Mouse (Mus musculus) adrenal gland, adult (tissue): Measurements from ENCODE around the gene St6galnac3.
A peak's percentile ranks its signal among the peaks of the same experiment; 100 is the strongest.

Source experiments
- DNase-seq, 2 experiments: peaks; one replicate each; pipeline ENCODE4 v3.0.0; 2022 to 2023; ENCODE audit warnings: low spot score in 1 of 2; ENCODE audit not compliant: inconsistent age in 2 of 2

Gene St6galnac3

DNA sequence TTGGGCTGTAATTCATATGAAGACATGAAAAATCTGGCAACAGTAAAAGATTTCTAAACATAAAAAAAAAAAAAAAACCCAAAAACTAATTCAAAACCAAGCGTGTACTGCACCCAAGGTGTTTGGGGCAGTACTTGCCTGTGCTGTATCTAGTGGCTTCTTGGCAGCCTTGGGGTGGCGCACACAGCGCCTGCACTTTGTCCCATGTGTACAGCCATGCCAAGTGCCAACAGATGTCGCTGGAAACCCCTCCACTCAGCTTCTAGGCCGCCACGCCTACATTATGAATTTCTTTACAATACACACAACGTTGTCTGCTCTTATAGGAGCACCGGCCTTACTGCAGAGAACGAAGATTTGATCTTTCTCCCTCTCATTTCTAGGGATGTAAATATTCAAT, 130.4 kb downstream of the St6galnac3 start:
- no peak for DNase-seq

DNA sequence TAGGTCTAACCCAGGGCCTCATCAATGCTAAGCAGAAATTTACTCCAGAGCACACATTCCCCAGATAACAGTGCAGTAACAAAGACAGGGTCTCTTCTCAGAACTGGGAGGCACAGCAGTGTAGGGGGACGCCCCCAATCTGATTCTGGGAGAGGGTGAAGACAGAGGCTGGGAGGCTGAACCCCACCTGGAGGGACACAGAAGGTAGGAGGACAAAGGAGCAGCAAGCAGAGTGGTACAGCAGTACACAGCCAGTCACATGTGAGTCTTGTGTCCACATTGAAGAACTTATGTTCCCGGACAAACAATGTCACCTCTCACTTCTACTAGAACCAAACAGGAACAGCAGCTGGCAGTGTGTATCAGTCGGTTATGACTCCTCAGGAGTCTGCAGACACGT, 131.0 kb downstream of the St6galnac3 start:
- DNase-seq: no peak

DNA sequence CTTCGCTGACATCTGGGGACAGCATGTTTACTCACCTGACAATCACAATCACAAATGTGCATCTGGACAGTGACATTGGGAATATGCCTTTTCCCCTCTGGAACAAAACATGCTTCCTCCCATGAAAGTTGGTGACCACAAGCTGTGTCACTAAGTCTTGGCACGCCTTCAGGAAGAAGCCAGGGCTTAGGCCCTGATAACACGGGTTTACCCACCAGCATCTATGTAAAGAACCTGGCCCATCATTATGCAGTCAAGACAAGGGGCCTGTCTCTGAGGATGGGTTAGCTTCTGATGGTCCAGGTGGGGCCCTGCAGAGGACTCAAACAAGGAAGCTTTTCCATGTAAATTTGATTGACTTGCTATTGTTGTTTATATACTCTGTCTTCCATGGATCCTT, 131.9 kb downstream of the St6galnac3 start:
- DNase-seq: no peak

DNA sequence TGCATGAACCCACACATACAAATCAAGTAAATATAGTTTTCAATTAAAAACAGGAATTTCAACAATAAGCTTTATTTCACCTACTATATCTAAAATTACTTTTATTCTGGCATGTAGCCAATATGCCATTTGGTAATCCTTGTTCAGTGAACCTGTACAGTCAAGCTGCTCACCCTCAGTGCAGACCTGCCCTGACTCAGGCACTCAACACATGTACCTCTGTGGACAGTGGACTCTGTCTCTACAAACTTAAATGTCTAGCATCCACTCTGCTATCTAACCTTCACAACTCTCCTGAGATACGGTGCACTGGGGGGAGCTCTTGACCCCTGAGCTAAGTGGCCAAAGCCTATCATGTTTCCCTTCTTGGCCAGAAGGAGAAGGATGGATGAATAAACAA, 137.4 kb downstream of the St6galnac3 start:
- DNase-seq: no peak

DNA sequence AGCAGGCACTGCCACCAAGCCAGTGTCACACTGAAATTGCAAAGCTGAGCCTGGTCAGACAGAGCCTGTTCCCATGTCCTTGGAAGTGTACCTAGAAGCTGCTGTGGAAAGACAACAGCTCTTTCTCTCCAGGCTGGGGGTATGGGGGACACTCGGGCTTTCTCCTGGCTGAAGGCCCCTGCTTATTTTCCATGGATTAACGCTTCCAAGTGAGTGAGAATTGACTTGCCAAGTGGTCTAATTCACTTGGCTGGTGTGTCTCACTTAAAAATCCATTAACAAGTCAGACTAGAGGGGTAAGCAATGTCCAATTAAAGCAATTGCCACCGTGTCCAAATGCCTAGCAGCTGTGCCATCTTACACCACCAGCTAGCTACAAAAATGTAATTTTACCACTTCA, 140.1 kb downstream of the St6galnac3 start:
- DNase-seq: no peak

DNA sequence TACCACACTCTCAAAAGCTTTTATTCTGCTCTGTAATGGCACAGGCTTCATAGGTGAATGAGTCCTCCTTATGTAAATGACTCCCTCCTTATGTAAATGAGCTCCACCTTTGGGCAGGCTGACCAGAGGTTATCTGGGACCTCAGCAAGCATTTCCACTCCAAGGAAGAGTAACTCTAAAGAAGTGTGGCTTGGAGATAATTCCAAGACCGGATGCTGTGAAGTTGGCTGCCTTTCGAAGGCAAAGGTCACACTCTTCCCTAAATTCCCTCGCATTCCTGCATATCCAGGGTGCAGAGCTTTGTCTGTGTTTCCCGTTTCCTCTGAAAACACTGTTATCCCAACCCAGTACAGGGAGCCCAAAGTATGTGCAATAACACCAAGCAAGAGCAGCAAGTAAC, 142.9 kb downstream of the St6galnac3 start:
- DNase-seq: no peak

DNA sequence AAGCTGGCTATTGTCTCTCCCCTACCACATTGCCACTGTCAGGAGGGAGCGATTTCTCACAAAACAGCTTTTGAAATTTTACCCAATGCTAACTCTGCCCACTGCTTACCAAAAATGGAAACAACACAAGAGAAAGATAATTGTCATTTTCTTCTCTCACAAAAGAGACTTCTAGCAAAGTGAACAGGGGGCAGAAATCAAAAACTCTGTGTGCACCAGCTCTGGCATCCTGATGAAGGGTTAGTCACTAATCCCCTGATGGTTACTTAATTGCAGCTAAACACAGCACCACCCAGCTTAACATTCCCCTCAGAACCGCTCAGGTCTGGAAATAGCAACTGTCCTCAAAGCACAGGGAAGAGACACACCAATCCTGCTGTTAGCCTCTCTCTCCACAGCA, 144.3 kb downstream of the St6galnac3 start:
- no peak for DNase-seq

DNA sequence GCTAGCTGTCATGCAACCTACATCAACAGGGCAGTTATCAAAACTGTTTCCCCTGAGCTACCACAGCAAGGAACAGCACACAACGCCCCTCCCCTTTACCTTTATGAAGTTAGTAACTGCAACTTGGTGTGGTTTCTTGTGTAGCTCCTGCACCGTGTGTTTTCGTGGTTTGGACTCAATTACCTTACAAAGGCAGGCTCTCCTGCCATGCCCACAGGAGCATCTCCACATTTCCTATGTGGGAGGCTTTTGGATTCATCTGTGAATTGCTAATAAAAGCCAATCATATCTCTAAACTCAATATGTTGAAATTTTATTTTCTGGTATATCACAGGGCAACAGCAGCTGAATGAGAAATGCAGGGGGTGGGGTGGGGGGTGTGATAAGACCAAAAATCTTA, 144.8 kb downstream of the St6galnac3 start:
- DNase-seq: no peak

DNA sequence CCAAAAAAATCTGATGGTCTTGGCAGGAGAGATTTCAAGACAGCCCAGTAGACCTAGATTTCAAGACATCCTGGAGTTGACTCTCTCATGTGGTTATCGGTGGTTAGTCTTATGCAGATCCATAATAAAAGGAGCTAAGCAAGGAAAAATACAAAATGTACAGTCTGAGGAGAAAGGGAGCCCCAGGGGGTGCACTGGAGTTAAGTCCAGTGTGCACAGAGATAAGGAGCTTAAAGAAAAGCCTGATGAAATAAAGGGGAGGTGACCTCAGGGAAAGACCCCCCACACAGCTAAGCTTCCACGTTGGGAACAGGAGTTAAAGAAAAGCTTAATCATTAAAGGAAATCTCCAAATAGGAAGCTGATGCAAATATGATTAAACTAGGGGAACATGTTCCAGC, 147.7 kb downstream of the St6galnac3 start:
- no peak for DNase-seq

DNA sequence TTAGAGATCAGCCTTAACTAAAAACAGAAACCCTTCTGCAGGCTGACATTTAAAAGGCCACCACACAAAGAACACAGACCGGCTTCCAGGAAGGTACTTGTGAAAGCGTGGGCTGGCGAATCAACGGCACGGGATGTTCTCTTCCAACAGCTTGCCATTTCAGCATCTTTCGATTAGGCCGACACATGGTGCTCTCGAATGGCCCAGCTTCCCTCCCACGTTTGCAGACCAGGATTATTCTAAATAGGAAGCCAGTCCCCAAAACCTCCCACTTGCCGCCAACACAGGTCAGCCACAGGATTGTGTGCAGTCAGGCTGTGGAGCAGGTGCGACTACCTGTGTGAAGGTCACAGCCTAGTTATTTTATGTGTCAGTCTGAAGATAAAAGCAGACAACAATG, 153.8 kb downstream of the St6galnac3 start:
- DNase-seq: peak; percentile 11 to 36

DNA sequence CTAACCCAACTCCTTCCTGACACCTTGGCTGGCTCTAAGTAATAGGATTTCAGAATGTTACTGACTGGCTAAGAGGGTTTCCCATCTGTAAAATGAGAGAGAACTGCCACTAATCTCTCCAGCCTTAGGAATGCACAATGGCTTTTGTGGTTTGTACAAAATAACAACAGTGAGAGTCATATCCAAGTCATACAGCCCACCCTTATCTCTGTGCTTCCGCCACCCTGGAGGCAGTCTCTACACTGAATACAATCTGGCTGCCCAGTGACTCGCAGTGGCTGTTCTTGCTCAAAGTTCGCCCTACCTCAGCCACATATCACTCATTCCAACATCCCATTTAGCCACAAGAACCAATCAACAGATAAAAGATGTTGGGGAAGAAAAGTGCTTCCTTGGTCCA, 156.2 kb downstream of the St6galnac3 start:
- DNase-seq: no peak

DNA sequence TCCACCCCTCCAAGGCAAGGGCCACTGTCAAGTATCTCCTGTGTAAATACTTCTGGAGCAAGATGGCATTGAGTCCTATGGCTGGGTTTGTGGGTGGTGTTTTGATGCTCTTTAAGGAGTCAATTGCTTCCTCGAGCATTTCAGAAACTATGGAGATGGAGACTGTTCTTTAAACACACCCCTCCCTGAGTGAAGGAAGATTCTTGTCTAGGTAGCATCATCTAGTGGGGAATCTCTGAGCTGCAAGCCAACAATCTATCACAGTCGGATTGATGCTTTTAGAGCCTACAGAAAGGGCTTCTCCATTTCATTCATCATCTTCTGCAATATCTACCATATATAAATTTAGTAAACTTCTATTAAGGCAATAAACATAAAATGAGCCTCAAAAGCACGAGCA, 157.1 kb downstream of the St6galnac3 start:
- no peak for DNase-seq

DNA sequence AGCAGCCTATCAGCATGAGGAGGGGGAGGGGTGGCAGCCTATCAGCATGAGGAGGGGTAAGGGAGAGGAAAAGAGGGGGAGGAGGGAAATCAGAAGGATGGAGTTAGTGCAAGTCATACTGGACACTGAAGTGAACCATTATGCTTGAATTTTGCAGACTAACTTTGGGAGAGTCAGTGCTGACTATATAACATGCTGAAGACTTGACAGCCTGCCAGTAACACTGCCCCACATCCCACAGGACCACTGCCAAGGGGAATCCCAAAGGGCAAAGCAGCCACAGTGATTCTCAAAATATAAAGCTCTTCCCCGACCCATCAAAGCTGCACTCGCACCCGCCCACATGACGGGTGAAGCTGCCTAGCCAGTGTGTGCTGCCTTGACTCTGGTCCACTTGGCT, 157.5 kb downstream of the St6galnac3 start:
- DNase-seq: no peak

DNA sequence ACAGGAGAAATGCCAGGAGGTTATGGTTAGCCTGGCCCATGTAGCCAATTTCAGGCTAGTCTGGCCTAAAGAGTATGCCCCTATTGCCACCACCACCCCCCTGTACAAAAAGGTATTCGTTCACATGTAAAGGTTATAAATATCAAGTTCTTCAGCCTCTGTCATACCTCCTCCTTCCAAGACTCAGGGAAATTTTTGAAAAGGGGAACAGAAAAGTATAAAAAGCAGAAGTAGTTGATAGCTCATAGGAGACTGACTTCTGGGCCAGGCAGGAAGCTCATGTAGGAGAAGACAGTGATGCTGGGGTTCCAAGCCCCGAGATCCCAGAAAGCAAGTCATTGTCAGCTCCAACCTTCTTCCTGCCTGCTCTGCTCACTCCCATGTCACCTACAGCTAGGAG, 158.9 kb downstream of the St6galnac3 start:
- no peak for DNase-seq

DNA sequence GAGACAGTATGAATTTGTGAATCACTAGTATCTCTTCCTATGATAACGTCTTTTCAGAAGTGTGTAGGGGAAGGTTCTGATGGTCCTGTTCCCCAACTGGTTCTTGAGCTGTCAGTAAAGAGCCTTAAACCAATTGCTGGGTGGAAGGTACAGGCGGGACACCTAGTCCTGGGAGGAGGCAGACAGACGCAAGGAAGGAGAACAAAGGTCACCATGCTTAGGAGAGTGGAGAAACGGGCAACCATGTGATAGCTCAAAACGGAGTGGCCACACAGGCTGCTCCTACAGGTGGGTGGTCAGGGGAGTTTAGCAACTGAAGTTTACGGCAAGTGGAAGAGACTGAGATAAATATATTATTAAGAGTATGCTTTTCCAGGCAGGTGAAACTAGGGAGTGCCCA, 164.1 kb downstream of the St6galnac3 start:
- no peak for DNase-seq

DNA sequence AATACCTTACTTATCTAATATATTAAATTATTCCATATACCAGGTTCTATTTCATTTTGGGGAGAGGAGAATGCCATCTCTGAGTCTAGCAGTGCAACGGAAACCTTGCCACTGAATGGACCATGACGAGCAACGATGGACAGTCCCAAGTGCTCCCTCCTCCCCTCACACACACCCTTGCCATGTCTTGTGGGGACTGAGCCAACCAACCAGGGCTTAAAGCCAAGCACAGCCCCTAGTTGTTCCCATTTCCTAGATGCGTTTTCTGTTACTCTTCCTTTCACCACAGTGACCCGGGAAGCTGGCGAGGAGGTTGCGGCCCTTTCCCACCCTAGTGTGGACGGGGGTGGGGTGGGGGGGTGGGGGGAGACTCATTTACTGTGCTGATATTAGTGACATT, 165.4 kb downstream of the St6galnac3 start:
- DNase-seq: no peak

DNA sequence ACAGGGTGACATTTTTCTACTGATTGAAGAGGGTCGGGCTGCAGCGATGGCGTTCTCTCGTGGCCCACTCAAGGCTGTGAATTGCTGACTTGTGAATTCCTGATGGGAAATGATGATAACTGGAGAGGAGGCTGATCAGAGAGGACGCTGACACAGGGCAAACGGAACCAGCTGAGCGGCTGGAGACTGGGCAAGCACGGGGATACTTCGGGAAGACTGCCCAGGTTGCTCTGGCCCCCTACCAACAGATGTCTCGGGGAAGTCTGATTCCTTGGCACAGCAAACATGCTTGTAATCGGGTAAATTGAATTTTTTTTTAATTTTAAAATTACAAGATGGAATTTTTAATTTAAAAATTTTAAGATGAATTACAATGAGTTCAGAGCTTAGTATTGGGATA, 168.4 kb downstream of the St6galnac3 start:
- DNase-seq: no peak

DNA sequence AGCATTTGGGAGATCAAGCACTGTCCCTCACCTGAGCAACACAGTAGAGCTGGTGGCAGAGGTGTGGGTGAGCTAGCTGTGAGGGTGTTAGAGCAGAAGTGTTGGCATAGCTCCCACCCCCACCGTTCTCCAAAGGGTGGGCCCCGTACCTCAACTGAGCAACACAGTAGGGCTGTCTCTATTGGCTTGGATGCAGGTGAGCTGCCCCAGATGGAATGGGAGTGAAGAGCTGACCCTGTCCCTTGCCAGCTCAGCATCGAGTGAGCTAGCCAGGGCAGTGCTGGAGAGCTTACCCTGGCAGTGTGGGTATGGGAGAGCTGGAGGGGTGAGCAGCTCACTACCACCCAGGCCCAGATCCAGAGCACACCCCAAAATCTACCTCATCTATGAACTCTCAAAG, 171.3 kb downstream of the St6galnac3 start:
- no peak for DNase-seq

DNA sequence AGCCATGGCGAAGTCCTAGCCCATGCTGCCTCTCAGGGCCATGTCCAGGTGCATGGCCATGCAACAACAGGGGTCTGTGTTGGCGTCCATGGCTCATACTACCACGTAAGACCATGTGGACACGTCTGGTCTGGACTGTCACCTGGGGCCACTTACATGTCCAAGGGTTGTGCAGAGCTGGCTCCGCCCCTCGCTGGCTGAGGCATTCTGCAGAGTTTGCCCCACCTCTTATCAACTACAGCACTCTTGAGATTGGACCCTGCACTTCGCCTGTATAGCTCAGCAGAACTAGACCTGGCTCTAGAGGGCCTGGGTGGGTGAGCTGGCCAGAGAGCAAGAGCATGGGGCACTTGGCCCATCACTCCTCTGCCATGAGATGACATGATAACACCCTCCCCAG, 171.7 kb downstream of the St6galnac3 start:
- DNase-seq: no peak

DNA sequence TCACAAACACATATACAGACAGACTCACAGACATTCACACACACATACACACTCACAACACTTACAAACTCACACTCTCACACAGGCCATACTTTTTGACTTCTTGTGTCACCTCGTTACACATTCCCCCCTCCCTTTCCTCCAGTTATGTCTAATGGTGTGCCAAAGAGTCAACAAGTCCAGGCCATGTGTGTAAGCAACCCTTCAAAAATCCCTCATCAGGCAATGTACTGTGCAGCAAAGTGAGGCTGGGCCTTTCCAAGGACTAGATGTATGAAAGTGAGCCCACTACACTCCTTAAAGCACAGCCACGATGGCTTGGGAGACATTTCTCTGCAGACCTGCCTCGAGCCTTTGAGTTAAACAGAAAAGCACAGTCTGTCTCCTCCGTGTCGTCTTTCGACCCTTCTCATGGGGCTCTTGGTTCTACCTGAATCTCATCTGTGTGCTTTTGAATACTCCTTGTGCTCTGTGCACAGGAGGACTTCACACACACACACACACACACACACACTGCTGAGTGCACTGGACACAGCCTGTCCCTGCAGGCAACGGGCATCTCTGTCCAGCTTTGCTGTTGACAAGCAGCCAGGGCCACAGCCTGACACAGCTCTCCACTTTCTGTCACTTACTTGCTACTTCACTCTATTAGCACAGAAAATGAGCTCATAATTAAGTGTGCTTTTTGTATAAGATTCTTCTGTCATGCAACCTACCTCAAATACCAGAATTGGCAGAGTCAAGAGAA, 177.9 kb downstream of the St6galnac3 start:
- DNase-seq: no peak

DNA sequence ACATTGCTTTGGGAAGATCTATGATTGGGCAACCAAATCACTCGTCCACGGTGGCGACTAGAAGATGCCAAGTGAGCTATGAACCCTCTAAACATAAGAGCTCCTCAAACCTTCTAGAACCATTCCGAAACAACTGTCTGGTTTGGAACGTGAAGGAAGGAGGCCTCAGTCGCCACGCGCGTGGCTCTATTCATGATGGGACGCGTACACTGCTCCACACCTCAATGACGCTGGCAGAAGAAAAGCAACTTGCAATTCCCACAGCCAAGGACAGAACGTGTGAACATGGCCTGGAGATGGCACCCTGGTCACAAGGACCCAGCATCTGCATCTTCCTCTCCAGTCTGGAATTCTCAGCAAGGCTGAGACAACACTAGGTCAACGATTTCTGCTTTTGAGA, 185.1 kb downstream of the St6galnac3 start:
- DNase-seq: no peak

DNA sequence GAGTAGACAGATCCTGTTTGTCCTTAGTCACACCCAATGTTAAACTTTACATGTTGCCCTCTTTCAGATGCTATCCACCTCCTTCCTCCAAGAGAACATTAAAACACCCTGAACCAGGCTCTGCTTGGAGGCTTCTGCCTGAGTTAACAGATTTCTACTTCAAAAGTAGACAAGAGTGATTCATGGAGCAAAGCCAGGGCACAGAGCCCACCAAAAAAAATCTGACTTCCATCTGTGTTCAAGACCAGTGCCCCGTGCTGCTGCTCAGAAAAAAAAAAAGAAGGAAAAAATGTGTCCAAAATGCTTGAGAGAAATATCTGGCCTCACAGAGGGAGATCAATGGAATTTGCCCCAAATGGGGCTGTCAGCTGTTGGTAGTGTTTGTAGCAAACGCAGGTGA, 186.6 kb downstream of the St6galnac3 start:
- no peak for DNase-seq

DNA sequence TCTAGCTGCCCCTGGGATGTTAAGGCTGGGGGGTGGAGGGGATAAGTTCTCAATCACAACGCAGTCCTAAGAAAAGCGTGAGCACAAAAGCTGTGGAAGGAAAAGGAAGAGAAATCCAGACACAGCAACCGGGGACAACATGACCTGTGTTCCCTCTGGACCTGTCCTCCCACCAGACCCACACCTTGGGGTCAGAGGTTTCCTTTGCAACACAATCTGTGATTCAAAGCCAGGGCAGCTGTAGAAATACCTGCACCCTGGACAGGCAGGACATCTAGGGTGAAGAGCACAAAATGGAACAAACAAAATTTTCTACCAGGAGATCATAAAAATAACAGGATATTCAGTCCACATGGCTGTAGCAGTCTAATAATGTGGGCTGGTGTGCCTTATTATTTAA, 187.5 kb downstream of the St6galnac3 start:
- no peak for DNase-seq

DNA sequence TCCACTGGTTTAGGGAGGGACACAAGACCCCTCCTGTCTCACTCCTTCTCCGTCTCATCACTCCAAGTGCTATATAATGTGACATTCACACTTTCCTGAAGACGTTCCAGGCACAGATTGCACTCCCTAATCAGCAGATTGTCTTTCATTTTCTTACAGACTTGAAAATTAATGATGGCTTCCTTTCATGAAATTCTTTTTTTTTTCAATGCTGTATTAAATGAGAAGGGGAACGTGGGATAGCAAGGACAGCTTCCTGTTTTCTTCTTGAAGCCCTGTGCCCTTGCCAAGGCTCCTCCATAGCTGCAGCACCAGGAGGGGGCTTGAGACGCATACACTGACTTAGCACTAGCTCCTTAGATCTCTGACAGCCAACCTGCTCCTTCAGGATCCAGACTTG, 188.7 kb downstream of the St6galnac3 start:
- DNase-seq: no peak
